Mouse (Mus musculus) cerebellum, adult 2 months (tissue): ENCODE data around the gene Itgax.

ENCODE experiments used
- CTCF ChIP-seq: fragments of 200-500 bp; IDR thresholded peaks from 2 replicates; pipeline ENCODE4 v1.5.1; 2011; ENCODE audit warnings: low read depth, mild to moderate bottlenecking, control low read depth, low read length, moderate library complexity, borderline replicate concordance; ENCODE audit not compliant: insufficient read depth
- POLR2A ChIP-seq: fragments of 200-500 bp; IDR thresholded peaks from 2 replicates; pipeline ENCODE4 v1.6.1; 2011; ENCODE audit warnings: low read length, control low read depth, borderline replicate concordance; ENCODE audit not compliant: insufficient read depth

DNA sequence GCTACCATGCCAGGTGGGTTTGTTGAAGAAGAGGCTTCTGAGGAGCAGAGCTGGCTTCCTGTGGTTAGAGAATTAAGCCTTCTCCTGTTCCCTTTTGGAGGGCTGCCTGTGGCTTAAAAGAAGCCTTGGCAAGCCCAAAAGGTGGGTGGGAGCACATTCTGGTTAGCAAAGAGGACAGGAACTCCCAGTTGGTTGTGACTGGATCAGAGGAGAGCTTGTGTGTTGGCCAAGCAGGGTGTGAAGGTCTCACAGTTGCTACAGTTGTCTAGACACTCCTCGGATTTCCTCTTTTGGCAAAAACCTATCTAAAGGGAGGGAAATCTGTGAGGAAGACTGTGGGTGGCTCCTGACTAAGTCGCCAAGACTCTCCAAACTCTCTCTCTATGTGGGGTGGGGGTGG, 49.0 kb downstream of the Itgax start:
- TF ChIP-seq CTCF (no peak), POLR2A (no peak)
